Mouse (Mus musculus) midbrain, embryonic 13.5 days (tissue): ENCODE results near the gene Sdk1. TPM values are rescaled to one million over a fixed set of nuclear protein-coding genes. Genes with fewer than 3 reads are reported as not detected.
A peak's percentile ranks its signal among the peaks of the same experiment; 100 is the strongest.

ENCODE experiments used
- ATAC-seq: fragments of 200-750 bp; cut with Nextera tagmentation; 2 replicates; pipeline ENCODE4 v1.8.0; 2017; ENCODE audit warnings: mild to moderate bottlenecking, moderate TSS enrichment, moderate library complexity
- H3K27ac ChIP-seq: fragments of 300-500 bp; sonication (generic); 2 replicates; pipeline ENCODE4 v1.5.1; 2015; ENCODE audit warnings: inconsistent platforms, mild to moderate bottlenecking, moderate library complexity
- H3K27me3 ChIP-seq: fragments of 300-500 bp; sonication (generic); 2 replicates; pipeline ENCODE4 v1.6.1; 2015; ENCODE audit warnings: mild to moderate bottlenecking, inconsistent platforms
- H3K36me3 ChIP-seq: fragments of 300-500 bp; sonication (generic); 2 replicates; pipeline ENCODE4 v1.6.1; 2015; ENCODE audit warnings: mild to moderate bottlenecking, inconsistent platforms
- H3K4me1 ChIP-seq: fragments of 300-500 bp; sonication (generic); replicated peaks from 2 replicates; pipeline ENCODE4 v1.6.1; 2015; ENCODE audit warnings: inconsistent platforms
- H3K4me2 ChIP-seq: fragments of 300-500 bp; sonication (generic); replicated peaks from 2 replicates; pipeline ENCODE4 v1.6.1; 2015; ENCODE audit warnings: moderate library complexity, mild to moderate bottlenecking, inconsistent platforms
- H3K4me3 ChIP-seq: fragments of 300-500 bp; sonication (generic); replicated peaks from 2 replicates; pipeline ENCODE4 v1.5.1; 2015; ENCODE audit warnings: mild to moderate bottlenecking, inconsistent platforms
- H3K9ac ChIP-seq: fragments of 300-500 bp; sonication (generic); replicated peaks from 2 replicates; pipeline ENCODE4 v1.6.1; 2015; ENCODE audit warnings: mild to moderate bottlenecking, inconsistent platforms
- H3K9me3 ChIP-seq: fragments of 300-500 bp; sonication (generic); 2 replicates; pipeline ENCODE4 v1.6.1; 2016; ENCODE audit warnings: mild to moderate bottlenecking, inconsistent platforms
- WGBS: fragments of 180-500 bp; shearing (Covaris S2); methylation state at CpG from one replicate; pipeline ENCODE4 v1.1.7; 2015; 5-methylcytosine and 5-hydroxymethylcytosine counted together
- polyA plus RNA-seq: library from polyadenylated mRNA; unstranded; fragments of >200 nt; fragmentation: Nextera tagmentation; extraction: Ambion mirVana; gene quantifications from 2 replicates; pipeline ENCODE4 v1.2.1, GENCODE M21; 2015

The Sdk1 gene
- polyA plus RNA-seq, 1 experiment from 2014 or later, result 2.0 TPM

DNA sequence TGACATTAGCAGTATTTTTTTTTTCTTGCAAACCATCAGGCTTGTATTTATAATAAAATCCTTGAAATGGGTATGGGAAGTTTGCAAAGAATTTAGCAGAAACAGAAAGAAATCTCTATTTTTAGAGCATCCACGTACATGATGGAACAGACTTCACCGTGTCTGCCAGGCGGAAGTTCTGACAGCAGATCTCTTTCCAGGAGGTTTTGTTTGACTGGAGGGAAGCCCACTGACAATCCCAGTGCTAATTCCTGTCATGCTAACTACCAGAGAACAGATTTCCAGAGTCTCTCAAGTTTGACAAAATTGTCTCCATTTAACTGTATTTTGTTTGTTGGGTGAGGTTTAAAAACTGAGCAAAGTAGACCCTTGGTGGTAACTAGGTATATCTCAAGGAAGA, 265.1 kb downstream of the Sdk1 start:
- H3K9ac ChIP-seq, result no peak overlapping the region
- no peaks in the 10 kb centered on the region for H3K27me3 ChIP-seq
- no peak overlapping the region for H3K4me2 ChIP-seq
- H3K36me3 ChIP-seq, result no peaks in the 10 kb centered on the region
- 96% methylated on average over 3 of the region's 3 CpGs for WGBS
- no peak overlapping the region for H3K4me3 ChIP-seq
- no peaks in the 10 kb centered on the region for H3K4me1 ChIP-seq
- no peak overlapping the region for H3K27ac ChIP-seq
- ATAC-seq, result no peak
- H3K9me3 ChIP-seq, result no peaks in the 10 kb centered on the region

GRCm38 (mm10) chr5:141524801-141525715, 283.8 kb downstream of the Sdk1 start:
- Histone ChIP-seq H3K4me3 (no peak overlapping the region), H3K4me2 (no peak overlapping the region)
- no peak for ATAC-seq

GRCm38 (mm10) chr5:141540193-141540592, 298.9 kb downstream of the Sdk1 start:
- Histone ChIP-seq H3K27me3 (no peaks in the 10 kb centered on the region), H3K4me3 (no peak overlapping the region), H3K4me1 (peaks cover 14% of the 10 kb centered on the region), H3K27ac (no peak overlapping the region), H3K9me3 (no peaks in the 10 kb centered on the region), H3K4me2 (no peak overlapping the region), H3K36me3 (no peaks in the 10 kb centered on the region), H3K9ac (no peak overlapping the region)
- 54% methylated on average over 5 of the region's 5 CpGs for WGBS
- no peak for ATAC-seq

More at GRCm38 (mm10) chr5:141524801-141525715, 283.8 kb downstream of the Sdk1 start:
- Histone ChIP-seq H3K27ac (no peak overlapping the region), H3K36me3 (no peaks in the 10 kb centered on the region), H3K9me3 (no peaks in the 10 kb centered on the region), H3K9ac (no peak overlapping the region), H3K27me3 (no peaks in the 10 kb centered on the region), H3K4me1 (peaks cover 9% of the 10 kb centered on the region; the same call in 1 of the 2 replicates)
- WGBS, result 57% methylated on average over 13 of the region's 13 CpGs

GRCm38 (mm10) chr5:141542890-141543666, 301.8 kb downstream of the Sdk1 start:
- no peak overlapping the region for H3K4me2 ChIP-seq
- H3K27ac ChIP-seq, result no peak overlapping the region
- H3K36me3 ChIP-seq, result no peaks in the 10 kb centered on the region
- peaks cover 10% of the 10 kb centered on the region for H3K4me1 ChIP-seq
- H3K9ac ChIP-seq, result no peak overlapping the region
- H3K4me3 ChIP-seq, result no peak overlapping the region
- 0 out of 2 replicates have a peak, but pooled peaks have one; percentile 34 for ATAC-seq
- H3K27me3 ChIP-seq, result no peaks in the 10 kb centered on the region
- no peaks in the 10 kb centered on the region for H3K9me3 ChIP-seq
- WGBS, result 23% methylated on average over 8 of the region's 8 CpGs

- 93% methylated on average over 9 of the region's 9 CpGs for WGBS
- H3K36me3 ChIP-seq, result no peaks in the 10 kb centered on the region
- ATAC-seq, result no peak
These were observed 312.2 kb downstream of the Sdk1 start for GRCm38 (mm10) chr5:141553444-141553843.

GRCm38 (mm10) chr5:141558731-141559130, 317.4 kb downstream of the Sdk1 start:
- 46% methylated on average over 4 of the region's 4 CpGs for WGBS
- H3K4me3 ChIP-seq, result no peak overlapping the region
- no peak overlapping the region for H3K9ac ChIP-seq
- H3K27me3 ChIP-seq, result no peaks in the 10 kb centered on the region
- no peaks in the 10 kb centered on the region for H3K9me3 ChIP-seq
- H3K36me3 ChIP-seq, result no peaks in the 10 kb centered on the region
- no peak overlapping the region for H3K4me2 ChIP-seq
- H3K27ac ChIP-seq, result no peak overlapping the region
- peaks cover 18% of the 10 kb centered on the region for H3K4me1 ChIP-seq
- no peak for ATAC-seq

More at GRCm38 (mm10) chr5:141553444-141553843, 312.2 kb downstream of the Sdk1 start:
- no peak overlapping the region for H3K4me3 ChIP-seq
- H3K4me2 ChIP-seq, result no peak overlapping the region
- no peaks in the 10 kb centered on the region for H3K9me3 ChIP-seq
- no peak overlapping the region for H3K9ac ChIP-seq
- H3K4me1 ChIP-seq, result peaks cover 18% of the 10 kb centered on the region
- no peak overlapping the region for H3K27ac ChIP-seq
- H3K27me3 ChIP-seq, result no peaks in the 10 kb centered on the region

- Histone ChIP-seq H3K4me3 (no peak overlapping the region), H3K36me3 (no peaks in the 10 kb centered on the region), H3K9ac (no peak overlapping the region), H3K4me2 (no peak overlapping the region), H3K27ac (no peak overlapping the region), H3K27me3 (no peaks in the 10 kb centered on the region), H3K9me3 (no peaks in the 10 kb centered on the region), H3K4me1 (peaks cover 18% of the 10 kb centered on the region)
- no peak for ATAC-seq
- 56% methylated on average over 5 of the region's 5 CpGs for WGBS
These were observed 319.0 kb downstream of the Sdk1 start for GRCm38 (mm10) chr5:141560325-141560724.

DNA sequence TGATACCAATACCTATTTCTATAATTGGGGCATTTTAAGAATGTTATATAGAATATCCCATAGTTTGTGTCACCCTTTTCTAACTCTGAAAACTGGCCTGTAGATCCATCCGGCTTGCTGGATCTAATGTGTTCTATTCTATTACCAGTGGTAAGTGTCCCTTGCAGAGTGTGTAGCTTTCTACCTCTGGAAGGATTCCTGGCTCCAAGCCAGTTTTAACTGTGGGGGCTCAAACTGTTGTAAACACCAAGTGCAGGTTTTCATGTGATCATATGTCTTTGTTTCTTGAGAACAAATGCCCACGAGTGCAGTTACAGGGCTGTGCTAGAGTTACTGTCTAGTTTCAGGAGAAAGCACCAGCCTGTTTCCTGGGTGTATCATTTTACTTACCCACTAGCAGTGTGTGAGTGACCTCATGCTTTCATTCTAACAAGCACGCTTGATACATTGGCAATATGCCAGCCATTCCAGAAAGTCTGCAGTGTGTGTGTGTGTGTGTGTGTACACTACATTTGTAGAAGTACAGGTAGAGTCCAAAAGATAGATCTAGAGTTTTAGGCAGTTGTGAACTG, 320.8 kb downstream of the Sdk1 start:
- ATAC-seq, result no peak
- Histone ChIP-seq H3K9ac (no peak overlapping the region), H3K4me3 (no peak overlapping the region), H3K27me3 (no peaks in the 10 kb centered on the region), H3K4me2 (no peak overlapping the region), H3K27ac (no peak overlapping the region), H3K9me3 (no peaks in the 10 kb centered on the region), H3K36me3 (no peaks in the 10 kb centered on the region), H3K4me1 (peaks cover 2% of the 10 kb centered on the region)
- 64% methylated on average over 3 of the region's 3 CpGs for WGBS

DNA sequence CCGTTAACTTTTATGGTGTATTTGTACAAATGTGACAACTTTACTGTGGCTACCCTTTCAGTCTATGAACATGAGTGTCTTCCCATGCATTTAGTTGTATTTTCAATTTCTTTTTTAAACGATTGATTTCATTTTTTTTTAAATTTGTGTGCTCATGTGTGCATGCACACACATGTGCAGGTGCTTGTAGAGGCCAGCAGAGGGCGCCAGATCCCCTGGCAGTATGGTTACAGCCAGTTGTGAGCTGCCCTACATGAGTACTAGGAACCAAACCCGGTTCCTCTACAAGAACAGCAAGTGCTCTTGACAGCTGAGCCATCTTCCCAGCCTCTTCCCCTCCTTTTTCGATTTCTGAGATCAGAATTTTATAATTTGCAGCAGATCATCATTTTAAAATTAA, 322.9 kb downstream of the Sdk1 start:
- no peak overlapping the region for H3K4me2 ChIP-seq
- H3K4me1 ChIP-seq, result no peaks in the 10 kb centered on the region
- H3K36me3 ChIP-seq, result no peaks in the 10 kb centered on the region
- WGBS, result 85% methylated on average over 5 of the region's 5 CpGs
- ATAC-seq, result no peak
- no peaks in the 10 kb centered on the region for H3K9me3 ChIP-seq
- H3K27me3 ChIP-seq, result no peaks in the 10 kb centered on the region
- no peak overlapping the region for H3K9ac ChIP-seq
- H3K27ac ChIP-seq, result no peak overlapping the region
- no peak overlapping the region for H3K4me3 ChIP-seq

GRCm38 (mm10) chr5:141568106-141568505, 326.8 kb downstream of the Sdk1 start:
- Histone ChIP-seq H3K9me3 (no peaks in the 10 kb centered on the region), H3K4me1 (0 out of 2 replicates have a peak, but pooled peaks cover 3% of the 10 kb centered on the region), H3K27me3 (no peaks in the 10 kb centered on the region), H3K9ac (no peak overlapping the region), H3K4me2 (no peak overlapping the region), H3K36me3 (no peaks in the 10 kb centered on the region), H3K27ac (no peak overlapping the region), H3K4me3 (no peak overlapping the region)
- 91% methylated on average over 2 of the region's 2 CpGs for WGBS
- no peak for ATAC-seq

DNA sequence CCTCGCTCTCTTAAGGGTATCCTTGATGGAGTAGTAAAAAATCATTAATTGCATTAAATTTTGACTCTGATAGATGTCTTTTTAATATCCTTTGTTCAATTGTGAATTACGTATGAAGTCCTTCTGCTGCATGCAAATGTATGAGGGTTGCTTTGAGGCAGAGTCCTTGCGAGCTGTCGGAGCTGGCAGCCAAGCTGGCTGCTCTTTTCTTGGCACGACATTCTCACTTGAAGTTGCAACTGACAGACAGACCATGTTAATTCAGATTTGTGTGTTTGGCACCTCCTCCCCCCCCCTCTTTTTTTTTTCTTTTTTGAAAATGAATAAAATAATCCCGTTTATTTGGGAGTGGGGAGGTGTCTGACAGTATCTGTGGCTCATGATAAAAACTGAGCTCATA, 329.2 kb downstream of the Sdk1 start:
- Histone ChIP-seq H3K4me2 (no peak overlapping the region), H3K36me3 (no peaks in the 10 kb centered on the region), H3K4me3 (no peak overlapping the region), H3K27me3 (no peaks in the 10 kb centered on the region), H3K27ac (no peak overlapping the region), H3K4me1 (0 out of 2 replicates have a peak, but pooled peaks cover 8% of the 10 kb centered on the region), H3K9ac (no peak overlapping the region), H3K9me3 (no peaks in the 10 kb centered on the region)
- 56% methylated on average over 6 of the region's 6 CpGs for WGBS
- no peak for ATAC-seq

DNA sequence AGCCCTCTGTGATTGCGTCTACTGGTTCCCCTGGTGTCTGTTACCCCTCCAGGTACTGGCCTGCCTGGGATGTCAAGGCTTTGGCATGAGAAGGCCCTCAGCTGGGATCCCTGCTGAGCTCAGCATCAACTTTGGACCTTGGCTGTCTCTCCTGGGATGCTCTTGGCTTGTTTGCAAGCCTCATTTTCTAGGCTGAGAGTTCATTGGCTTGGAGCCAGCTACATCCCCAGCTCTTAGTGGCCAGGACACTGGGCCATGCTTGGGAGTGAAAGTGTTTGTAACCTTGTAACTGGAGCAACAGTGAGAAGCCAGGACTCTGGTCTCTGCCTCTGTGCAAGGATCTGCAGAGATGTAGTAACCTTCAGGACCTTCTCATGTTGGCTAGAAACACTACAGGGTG, 333.0 kb downstream of the Sdk1 start:
- Histone ChIP-seq H3K4me3 (no peak overlapping the region), H3K36me3 (no peaks in the 10 kb centered on the region), H3K4me1 (0 out of 2 replicates have a peak, but pooled peaks cover 8% of the 10 kb centered on the region), H3K27ac (no peak overlapping the region), H3K4me2 (no peak overlapping the region), H3K9me3 (no peaks in the 10 kb centered on the region), H3K9ac (no peak overlapping the region), H3K27me3 (no peaks in the 10 kb centered on the region)
- no peak for ATAC-seq
- WGBS, result 76% methylated on average over 1 of the region's 1 CpGs
